Mouse (Mus musculus): ENCODE data around the gene Chic2. TPM values are rescaled to one million over a fixed set of nuclear protein-coding genes. Genes with fewer than 3 reads are reported as not detected.

Gene Chic2
- total RNA-seq, 2 experiments from 2014 or later = 13.8 to 19.2 TPM

DNA sequence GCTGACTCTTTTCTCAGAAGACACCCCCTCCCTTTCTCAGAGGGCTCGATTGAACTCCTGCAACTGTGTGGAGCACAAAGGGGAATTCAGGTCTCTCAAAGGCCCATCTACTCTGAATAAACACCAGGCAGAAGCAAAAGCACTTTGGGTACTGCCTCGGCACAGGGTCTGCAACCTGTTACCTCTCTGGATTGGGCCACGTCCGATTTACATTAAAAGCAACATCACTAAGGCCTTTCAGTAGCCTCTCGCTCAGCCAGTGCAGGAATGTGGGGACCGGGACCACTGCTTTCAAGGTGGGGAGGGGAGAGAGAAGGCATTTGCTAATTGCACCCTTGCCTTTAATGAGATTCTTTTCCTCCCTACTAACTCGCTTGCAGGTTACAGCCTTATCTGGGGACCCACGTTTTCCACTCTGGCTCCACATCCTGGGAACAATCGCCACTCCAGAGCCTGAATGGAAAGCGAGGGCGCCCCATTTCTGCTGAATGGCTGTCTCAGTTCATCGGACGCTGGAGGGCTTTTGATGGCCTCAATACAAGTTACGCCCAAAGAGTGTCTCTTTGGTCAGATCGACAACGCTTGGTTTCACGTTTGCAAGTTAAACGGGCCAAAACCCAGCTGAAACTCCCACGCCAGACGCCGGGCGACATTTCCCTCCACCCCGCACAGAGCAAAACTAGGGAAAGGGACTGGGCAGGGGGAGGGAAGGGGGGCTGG lies 26.2 kb upstream of the Chic2 start:
- ATAC-seq (replicated peaks; ENCODE audit: low FRiP score, poor library complexity, severe bottlenecking) = no peak

DNA sequence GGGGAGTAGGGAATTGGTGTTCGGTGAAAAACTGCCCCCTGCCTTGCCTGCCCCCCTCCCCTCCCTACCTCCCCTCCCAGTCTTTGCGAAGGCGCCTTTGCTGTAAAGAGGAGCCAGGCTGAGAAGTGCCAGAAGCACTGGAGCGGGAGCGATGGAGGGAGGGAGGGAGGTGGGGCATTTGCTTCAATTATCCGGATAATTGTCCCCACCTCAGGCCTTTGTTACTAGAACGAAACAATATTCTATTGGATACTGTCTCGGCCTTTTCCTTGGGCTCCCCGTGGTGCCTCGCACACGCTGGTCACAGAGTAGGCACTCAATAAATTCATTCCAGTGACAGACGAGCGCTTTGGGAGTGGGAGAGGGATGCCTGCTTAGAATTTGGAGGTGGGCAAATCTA lies 25.6 kb upstream of the Chic2 start:
- ATAC-seq (replicated peaks; ENCODE audit: low FRiP score, poor library complexity, severe bottlenecking) = no peak

DNA sequence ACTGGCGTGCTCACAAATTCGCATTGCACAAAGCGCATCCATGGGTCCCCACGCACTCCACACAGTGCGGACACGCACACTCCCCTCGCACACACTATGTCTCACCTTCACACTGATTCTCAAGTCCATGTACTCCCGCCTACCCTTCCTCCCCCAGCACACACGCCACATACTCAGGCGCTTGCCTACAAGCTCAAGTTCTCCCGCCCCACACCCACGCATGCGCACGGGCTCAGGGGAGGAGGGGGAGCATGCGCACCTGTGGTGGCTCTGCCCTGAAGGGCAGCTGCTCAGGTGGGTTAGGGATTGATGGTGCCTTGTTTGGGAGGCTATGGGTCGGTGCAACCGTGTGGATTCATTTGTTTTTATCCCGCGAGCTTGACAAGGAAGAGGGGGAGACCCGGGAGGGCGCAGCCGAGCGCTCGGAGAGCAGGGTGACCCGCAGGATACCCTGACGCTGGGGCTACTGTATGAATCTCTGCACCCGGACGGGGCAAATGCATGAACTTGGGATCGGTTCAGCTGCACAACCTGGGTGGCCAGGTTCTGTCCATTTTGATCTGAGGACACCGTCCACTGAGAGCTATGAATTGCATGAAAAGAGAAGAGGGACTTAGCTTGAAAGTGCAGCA lies 22.7 kb upstream of the Chic2 start:
- ATAC-seq (replicated peaks; ENCODE audit: low FRiP score, poor library complexity, severe bottlenecking) = no peak

DNA sequence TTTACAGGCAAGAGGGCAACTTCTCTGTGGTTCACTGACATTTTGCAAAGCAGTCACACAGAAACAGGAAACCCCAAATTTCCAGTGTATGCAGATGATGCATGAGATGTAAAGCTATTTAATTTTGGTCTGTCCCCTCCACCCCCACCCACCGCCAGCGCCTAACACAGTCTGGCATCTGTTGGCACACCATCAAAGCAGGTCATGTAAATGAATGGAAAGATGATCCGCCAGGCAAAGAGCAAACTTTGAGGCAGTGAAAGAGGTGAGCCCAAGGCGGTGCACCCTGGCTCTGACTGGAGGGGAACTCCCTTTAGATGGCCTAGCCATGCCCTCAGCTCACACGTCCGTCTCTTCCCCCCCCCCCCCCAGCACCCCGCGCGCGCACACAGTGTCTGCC lies 22.1 kb upstream of the Chic2 start:
- ATAC-seq (replicated peaks; ENCODE audit: low FRiP score, poor library complexity, severe bottlenecking) = no peak

DNA sequence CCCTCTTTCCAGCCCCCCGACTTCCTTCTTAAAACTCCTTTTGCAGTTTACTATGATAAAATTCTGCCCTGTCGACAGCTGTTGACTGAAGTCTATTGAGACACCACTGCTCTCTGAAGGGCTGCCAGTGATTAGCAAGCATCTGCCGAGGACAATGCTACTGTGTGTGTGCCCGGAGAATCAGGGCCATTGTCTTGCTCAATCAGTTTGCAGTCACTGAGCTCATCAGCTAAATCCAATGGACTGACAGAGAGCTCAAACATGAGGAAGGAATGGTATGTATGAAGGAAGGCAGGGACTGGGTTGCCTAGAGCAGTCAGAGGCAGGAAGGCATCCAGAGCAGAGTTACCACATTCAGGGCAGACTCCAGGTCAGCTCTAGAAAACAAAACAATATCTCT lies 18.6 kb upstream of the Chic2 start:
- ATAC-seq (replicated peaks; ENCODE audit: low FRiP score, poor library complexity, severe bottlenecking) = no peak

DNA sequence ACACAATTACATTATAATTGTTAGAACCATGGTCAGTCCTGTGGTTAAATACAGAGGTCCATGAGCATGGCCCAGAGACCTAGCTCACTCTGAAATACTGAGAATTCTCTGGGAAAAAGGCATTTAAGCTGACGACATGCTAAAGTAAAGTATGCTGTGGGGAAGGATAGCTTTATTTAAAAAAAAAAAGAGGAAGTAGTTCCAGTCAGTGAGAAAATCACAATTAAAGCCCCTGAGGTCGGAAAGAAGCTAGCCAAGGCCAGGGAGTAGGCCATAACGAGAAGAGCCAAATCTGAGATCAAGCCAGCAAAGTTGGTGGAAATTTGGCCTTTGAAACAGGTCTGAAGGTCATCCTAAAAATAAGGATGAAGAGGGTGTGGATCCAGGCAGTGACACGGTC lies 6.5 kb upstream of the Chic2 start:
- ATAC-seq (replicated peaks; ENCODE audit: low FRiP score, poor library complexity, severe bottlenecking) = no peak

DNA sequence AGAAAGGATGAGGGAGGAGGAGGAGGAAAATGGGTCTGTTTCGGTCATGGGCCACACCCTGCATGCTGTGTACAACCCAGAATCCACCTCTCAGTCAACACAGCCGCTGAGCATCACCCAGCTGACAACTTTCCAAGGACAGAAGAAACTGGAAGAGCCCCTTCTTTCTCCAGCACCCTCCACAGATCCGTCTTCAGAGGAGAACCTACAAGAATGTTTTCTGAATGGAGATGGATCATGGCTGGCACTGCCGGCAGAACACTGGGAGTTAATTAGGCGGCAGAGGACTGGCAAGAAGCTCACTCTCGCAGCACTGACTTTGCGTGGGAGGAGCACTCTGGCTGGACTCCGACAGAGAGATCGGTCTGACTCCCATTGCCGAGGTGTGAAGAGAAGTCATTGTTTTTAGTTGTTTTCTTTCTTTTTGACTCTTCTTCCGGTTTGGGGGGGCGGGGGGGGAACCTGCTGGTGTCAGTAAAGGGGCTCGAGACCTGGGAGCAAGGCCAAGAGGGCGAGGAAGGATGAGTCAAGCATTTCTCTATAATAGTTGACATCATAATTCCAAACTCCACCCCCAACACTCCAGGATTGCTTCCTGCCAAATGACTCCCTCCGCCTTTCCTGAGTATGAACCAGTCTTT lies 2.2 kb upstream of the Chic2 start:
- no peak for ATAC-seq (replicated peaks; ENCODE audit: low FRiP score, poor library complexity, severe bottlenecking)

DNA sequence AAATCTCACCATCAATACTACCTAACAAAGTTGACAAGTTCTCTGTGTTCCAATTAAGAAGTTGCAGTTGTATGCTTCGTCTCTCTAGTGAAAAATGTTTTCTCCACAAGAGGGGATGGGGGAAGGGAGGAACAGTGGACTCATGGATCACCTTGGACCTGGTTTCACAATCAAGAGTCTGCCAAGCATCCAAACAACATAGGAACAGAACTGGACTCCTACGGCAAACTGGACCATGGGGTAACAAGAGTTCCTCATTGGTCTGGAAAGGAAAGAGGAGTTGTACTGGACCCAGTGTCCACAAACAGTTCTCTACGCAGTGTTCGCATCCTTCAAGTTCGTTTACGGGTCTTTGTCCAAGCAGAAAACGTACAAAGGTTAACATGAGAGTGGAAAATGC lies 797 bp upstream of the Chic2 start:
- ATAC-seq (replicated peaks; ENCODE audit: low FRiP score, poor library complexity, severe bottlenecking) = no peak

DNA sequence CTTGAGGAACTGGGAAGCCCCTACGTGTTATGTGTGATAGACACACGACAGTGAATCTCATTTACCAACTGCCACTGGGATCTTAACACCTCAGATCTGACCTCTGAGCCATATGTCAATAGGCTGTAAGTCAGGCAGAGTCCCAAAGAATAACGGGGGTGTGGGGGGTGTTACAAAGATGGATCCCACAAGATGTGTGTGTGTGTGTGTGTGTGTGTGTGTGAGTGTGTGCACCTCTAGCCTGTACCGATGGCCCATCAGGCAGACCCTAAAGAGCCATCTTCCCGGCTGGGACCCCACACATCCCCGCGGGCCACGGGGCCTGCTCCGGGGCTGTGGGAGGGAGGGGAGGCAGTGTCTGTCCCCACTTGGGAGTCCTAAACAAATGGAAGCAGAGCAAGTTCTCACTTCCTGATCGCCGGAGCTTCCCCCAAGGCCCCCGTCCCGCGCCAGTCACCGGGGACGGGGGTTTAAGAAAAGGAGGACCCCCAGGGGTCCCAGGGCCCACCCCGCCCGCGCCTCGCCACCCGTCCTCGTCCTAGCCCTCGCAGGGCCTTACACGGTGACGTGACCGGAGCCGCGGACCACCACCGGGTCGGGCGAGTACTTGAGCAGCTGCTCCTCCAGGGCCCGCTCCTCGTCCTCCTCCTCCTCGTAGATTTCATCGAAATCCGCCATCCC lies 813 bp downstream of the Chic2 start:
- ATAC-seq (replicated peaks; ENCODE audit: low FRiP score, poor library complexity, severe bottlenecking) = peak; percentile 40

DNA sequence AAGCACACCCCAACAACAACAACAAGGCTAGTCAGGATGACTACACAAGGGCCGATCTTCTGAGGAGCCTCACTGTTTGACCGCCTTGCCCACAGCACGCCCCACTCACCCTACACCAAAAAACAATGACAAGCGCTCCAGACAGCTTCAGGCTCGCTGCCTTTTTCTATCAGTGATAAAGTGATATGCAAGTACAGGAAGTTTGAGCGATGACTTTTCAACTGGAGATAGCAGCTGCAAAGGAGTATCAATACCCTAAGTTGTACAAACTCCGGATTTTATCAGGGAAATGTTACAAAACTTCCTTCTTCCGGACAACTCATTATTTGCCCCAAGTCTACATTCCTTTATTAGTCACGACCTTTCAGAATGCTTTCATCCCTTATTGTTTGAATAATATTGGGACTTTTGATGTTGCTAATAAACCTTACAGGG lies 1.5 kb downstream of the Chic2 start:
- no peak for ATAC-seq (replicated peaks; ENCODE audit: low FRiP score, poor library complexity, severe bottlenecking)

DNA sequence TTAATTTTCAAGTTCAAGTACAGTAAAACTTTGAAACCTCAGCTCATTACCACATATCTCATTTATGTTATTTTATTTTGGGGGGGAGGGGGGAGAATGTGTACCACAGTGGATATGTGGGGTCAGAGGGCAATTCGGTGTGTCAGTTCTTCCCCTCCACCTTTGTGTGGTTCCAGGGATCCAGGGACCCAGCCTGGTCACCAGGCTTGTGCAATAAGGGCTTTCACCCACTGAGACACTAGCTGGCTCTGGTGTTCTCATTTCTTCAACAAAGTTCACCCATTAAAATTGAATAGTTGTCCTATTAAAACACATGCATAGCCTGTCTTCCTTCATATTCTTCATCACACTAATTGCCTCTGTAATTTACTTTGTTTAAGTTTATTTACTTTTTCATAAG lies 5.3 kb downstream of the Chic2 start:
- ATAC-seq (replicated peaks; ENCODE audit: low FRiP score, poor library complexity, severe bottlenecking) = no peak

DNA sequence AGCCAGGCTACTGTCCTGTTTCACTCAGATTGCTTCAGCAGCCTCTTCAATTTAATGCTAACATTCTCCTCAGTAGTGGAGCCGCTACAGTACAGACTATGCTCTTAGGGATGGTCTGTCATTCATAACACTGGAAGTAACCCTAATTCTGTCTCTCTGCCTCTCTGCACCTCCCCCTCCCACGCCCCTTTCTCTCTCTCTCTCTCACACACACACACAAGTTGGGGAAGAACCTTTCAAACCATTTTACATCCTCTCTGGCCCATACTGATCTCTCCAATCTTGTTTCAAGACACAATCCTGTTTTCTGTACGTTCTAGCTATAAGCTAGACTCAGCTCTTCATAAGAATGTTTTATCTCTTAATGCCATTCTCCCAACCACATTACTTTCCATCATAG lies 9.1 kb downstream of the Chic2 start:
- no peak for ATAC-seq (replicated peaks; ENCODE audit: low FRiP score, poor library complexity, severe bottlenecking)

DNA sequence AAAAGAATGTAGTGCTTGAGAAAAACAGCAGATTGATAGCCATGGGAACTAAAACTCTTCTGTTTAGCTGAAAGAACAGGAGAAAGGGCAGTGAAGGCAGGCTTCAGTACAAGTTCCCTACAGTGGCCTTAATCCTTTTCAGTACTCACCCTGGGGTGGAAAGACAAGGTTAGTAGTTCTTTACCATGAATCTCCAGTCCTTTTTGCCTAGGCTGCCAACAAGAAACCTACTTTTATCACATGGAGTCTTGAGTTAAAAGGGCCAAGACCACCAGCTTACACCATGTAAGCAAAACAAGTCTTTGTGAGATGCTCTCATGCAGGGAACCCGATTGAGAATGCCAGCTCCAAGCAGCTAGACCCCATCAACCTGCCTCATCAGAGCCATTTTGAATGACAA lies 29.8 kb downstream of the Chic2 start:
- ATAC-seq (replicated peaks; ENCODE audit: low FRiP score, poor library complexity, severe bottlenecking) = no peak

DNA sequence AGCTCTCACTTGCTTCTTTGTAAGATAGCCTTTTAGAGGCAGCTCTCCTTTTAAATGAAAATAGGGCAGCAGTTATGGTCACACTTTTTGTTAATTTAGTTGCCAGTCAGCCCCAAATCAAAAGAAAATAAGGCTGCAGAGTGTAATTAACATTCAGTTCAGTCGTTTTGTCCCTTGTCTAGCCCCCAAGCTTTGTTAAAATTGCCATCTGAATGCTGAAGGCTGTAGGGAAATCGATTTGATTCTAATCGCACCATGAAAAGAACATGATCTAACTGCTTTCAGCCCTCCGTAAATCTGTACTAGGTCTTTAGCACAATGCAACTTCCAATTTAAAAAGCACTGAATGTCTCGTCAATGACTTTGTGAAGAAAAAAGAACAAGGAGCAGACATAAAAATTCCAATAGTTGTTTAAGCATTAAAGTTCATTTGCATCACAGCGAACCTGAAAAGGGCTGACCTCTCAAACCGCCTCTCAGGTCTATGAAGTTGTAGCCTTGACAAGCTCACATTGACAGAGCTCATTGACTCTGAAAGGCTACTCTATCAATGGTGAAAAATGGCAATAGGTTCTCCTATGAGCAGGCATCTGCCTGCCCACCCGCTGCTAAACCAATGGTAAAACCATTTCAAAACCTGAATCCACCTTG lies 31.7 kb downstream of the Chic2 start:
- ATAC-seq (replicated peaks; ENCODE audit: low FRiP score, poor library complexity, severe bottlenecking) = no peak

DNA sequence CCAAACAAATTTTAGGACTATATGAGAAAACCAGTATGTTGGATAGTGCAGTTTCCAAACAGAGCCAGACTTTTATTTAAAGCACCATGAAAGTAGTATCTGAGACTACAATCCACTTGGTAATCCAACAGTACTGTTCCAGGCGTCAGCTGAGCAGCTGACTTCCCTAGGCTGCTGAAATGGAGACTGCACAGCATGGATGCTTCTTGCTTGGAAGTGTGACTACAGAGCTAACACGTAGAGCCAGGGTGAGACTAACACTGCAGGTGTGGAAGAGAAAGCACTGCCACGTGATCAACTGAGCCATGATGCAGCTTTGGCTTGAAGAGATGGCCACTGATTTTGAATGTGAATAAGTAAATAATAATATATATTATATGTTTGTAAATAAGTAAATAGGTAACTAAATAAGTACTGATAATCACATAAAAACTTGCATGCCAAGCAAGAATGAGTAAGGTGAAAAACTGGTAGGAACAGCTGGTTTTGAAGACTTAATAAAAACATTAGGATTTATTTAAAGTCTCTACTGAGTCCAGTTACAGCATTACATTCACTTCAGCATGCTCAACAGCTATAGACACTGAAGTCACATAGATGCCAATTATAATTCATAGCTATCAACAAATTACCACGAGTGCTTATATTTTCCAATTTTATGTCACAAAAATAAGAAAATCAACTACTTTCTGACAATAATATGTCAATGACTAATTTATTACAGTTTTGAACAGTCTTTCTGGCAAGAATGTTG lies 32.4 kb downstream of the Chic2 start:
- no peak for ATAC-seq (replicated peaks; ENCODE audit: low FRiP score, poor library complexity, severe bottlenecking)

DNA sequence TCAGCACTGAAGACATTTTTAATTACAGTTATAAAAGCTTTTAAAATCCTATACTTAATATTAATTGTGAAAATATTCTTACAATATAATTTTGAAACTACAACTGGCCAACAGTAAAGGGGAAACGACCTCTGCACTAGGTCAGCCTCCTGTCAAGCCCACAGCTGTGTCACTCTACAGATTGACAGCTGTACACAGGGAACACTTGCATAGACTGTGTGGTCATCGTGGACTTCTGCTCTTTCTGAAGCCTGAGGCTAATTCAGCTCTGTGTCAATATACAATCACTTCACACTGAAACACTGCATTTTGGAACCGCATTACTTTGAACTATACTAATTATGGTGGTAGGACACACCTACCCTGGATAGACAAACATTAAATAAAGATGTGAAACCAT lies 39.8 kb downstream of the Chic2 start:
- ATAC-seq (replicated peaks; ENCODE audit: low FRiP score, poor library complexity, severe bottlenecking) = no peak

DNA sequence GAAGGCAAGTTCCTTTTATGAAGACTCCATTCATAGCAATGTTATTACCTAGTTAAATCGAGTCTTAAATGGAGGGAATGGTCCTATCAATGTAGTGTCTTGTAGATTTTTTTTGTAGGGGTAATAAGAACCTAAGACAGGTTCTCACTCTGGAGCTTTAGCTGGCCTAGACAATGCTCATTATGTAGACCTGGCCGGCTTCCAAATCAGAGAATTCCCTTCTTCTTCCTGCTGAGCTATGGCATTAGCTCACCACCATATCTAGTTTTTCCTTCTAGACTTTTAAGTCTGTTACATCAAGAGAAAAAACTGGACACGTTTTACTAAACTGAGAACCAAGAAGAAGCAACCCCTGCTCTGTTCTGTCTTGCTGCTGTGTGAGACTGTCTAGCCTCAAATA lies 42.5 kb downstream of the Chic2 start:
- ATAC-seq (replicated peaks; ENCODE audit: low FRiP score, poor library complexity, severe bottlenecking) = no peak

DNA sequence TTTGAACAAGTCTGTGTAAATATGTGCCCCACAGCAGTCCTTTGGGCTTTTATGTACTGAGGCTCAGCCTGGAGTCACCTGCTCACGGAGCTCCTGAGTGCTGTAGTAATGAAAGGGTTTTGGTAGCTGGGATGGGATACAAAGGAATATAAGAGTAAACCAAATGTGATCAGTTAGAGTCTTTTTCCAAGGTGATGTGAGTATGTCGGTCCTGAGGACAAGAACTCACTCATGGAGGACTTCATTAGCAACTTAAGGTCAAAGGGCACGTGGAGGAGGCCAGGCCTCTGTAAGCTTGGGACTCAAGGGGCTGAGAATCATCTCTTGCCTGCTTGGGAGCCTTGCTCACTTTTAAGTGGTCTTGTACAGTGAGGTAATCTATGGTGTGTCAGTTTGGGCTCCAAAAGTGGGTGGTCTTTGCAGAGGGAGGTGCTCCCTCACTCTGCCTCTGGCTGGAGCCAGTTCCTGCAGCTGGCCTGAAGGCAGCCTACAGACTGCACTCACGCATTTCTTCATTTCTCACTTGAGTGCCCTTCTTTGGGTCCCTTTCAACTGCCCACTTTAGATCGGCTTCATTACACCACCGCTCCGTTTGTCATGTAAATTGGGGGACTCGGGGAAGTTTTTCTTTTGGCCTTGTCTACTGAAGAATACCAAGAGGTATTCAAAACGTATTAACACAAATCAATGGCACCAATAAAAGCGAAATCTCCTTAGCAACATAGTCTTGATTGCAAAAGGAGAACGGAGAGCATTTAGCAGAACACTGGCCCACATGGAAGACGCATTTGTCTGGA lies 45.7 kb downstream of the Chic2 start:
- ATAC-seq (replicated peaks; ENCODE audit: low FRiP score, poor library complexity, severe bottlenecking) = no peak

DNA sequence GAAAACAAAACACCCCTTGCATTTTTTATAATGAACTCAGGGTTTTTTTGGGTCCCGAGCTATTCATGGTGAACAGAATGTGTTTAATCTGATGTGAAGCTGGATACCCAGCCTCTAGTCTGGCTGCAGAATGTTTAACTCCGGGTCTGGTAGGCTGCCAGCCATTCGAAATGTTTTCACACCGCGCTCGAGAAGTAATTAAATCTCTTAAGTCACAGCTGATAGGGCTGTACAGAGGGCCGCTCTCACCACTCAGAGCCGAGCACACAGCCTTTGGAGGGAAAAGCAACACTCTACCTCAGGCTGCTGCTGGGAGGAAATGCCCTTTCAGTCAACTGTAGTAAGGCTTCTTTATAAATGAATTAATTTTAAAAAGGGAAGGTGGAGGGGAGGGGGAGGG lies 49.6 kb downstream of the Chic2 start:
- no peak for ATAC-seq (replicated peaks; ENCODE audit: low FRiP score, poor library complexity, severe bottlenecking)

All from erythroid progenitor cell, adult 5-6 weeks (primary cell).